Mouse (Mus musculus): ENCODE data around the gene Paox. TPM values are rescaled to one million over a fixed set of nuclear protein-coding genes. Genes with fewer than 3 reads are reported as not detected.

Paox gene
- 6.3 TPM for polyA plus RNA-seq (2017; shearing (Covaris generic))

GRCm38 (mm10) chr7:140115583-140116328 lies at the start of gene Paox:
Gene Paox (plus strand): TSS chr7:140115799.

GRCm38 (mm10) chr7:140082242-140082678 lies 33.3 kb upstream of the Paox start, which contains the start of gene Caly:
Gene Caly (minus strand): TSS chr7:140082548.

DNA sequence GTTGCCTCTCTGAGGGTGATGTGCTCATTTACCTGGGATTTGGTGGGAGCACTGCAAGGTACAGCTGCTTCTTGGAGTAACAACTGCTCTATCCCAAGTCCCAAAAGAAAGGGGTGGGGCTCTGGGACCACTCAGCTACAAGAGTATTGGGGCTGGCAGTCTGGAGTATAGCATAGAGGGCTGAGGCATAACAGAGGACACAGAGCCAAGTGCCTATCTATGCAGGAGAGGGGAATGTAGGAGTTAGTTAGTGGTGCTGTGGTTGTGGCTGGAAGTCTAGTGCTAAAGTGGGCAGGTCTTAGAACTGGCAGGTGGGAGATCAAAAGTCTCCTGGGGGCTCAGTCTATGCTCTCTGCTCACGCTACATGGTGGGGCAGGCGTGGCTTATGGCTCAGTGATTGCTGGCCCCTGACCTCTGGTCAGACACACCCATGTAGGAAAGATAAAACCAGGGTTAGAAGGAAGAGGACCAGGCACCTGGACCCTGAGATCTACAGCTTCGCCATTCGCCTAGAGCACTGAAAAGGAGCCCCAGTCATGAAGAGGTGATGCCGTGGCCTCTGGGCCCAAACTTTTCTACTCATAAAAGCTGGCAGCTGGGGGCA lies 22.6 kb upstream of the Paox start, which contains the start of gene Prap1:
Gene Prap1 (plus strand): TSS at position 472 of the 605 bp plus-strand sequence.

GRCm38 (mm10) chr7:140101993-140102860 lies 13.4 kb upstream of the Paox start, which contains the start of gene Fuom:
Gene Fuom (minus strand): TSS chr7:140102441.

GRCm38 (mm10) chr7:140116329-140117054 lies 893 bp downstream of the Paox start, which contains the start of gene Echs1:
Gene Echs1 (minus strand): TSS chr7:140116476.

GRCm38 (mm10) chr7:140137135-140138020 lies 21.8 kb downstream of the Paox start, which contains the start of gene Mtg1:
Gene Mtg1 (plus strand): TSS chr7:140137564.

DNA sequence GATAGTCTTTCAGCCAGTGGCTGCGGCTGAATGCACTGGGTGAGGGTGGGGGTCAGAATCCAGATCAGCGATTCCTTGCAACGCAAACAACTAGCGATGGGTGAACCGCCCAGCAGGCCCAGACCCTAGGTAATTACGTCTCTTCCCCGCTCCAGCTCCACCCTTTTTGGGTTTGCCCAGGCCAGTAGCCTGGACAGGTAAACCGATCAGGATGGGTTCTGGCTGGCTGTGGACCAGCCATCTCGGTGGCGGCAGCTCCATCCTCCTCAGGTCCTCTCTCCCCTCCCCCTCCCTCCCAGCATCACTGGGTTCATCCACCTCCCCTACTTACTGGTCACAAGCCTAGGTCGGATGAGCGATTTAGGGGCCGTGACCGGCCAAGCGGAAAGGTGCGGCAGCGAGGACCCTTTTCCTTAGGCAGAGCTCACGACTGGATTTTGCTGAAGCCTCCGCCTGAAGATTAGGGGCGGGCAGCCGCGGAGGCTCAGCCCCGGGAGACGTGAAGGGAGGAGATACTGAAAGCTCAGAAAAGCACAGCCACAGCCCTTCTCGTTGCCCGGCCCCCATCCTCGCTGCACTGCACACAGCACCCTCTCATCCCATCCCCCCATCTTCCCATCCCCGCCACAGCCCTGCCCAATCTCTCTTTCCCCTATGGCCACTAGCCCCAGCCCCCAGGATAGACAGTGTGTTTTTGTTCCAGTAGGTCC lies 38.8 kb downstream of the Paox start, which contains the start of gene Sprn:
Gene Sprn (minus strand): TSS at position 660 of the 710 bp plus-strand sequence.

DNA sequence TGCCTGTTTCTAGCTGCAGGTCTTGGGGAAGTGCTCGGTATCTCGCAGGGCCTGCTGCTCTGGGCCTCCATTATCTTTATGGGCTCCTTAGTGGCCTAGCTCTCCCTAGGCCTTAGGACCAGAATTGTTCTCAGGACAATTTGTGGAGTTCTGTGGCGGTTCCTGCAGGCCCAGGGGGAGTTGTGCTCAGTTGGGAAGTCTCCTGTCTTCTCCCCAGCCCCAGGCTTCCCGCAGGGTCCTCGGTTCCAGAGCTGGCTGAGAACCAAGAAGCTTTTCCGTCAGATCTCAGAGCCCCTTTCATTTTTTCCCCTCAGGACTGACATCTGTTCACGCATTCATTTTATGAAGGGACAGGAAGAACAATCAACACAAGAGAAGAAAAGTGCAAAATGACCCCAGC lies 49.1 kb downstream of the Paox start, which contains the start of gene Olfr522:
Gene Olfr522 (minus strand): TSS at position 101 of the 400 bp plus-strand sequence.

DNA sequence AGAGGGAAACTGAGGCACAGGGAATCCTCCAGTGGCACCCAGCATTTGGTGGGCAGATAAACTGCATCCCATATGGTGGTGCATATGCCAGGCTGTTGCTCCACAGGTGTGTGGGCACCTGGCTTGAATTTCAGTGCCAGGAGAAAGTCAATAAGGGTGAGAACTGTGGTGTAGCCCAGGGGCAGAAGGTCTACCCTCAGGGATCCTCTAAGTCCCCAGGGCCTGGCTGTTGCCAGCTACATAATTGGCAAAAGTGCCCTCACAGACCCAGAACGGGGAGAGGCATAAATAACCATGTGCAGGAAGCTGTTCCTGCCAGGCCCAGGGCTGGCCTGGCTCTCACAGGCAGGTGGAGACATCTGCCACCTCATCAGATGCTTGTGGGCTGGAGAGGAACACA lies 57.3 kb downstream of the Paox start, which contains the start of gene Olfr523:
Gene Olfr523 (plus strand): TSS at position 282 of the 400 bp plus-strand sequence.

Other genes starting within 250 kb of the Paox start
- not detected for gene Kndc1, start 221.1 kb upstream of the Paox start, polyA plus RNA-seq (2017; shearing (Covaris generic))
- gene Utf1, start 172.0 kb upstream of the Paox start, polyA plus RNA-seq (2017; shearing (Covaris generic)): 0.37 TPM
- not detected for gene 6430531B16Rik, start 137.0 kb upstream of the Paox start, polyA plus RNA-seq (2017; shearing (Covaris generic))
- 0.21 TPM for gene Adam8, start 123.2 kb upstream of the Paox start, polyA plus RNA-seq (2017; shearing (Covaris generic))
- 42.6 TPM for gene Zfp511, start 79.4 kb upstream of the Paox start, polyA plus RNA-seq (2017; shearing (Covaris generic))
- 29.9 TPM for gene Tubgcp2, start 79.1 kb upstream of the Paox start, polyA plus RNA-seq (2017; shearing (Covaris generic))
- not detected for gene Msx3, start 66.7 kb upstream of the Paox start, polyA plus RNA-seq (2017; shearing (Covaris generic))
- gene Caly, start 33.3 kb upstream of the Paox start, polyA plus RNA-seq (2017; shearing (Covaris generic)): not detected
- not detected for gene Prap1, start 22.4 kb upstream of the Paox start, polyA plus RNA-seq (2017; shearing (Covaris generic))
- 2.6 TPM for gene Fuom, start 13.4 kb upstream of the Paox start, polyA plus RNA-seq (2017; shearing (Covaris generic))
- 32.1 TPM for gene Echs1, start 677 bp downstream of the Paox start, polyA plus RNA-seq (2017; shearing (Covaris generic))
- 20.7 TPM for gene Mtg1, start 21.8 kb downstream of the Paox start, polyA plus RNA-seq (2017; shearing (Covaris generic))
- not detected for gene Sprn, start 39.1 kb downstream of the Paox start, polyA plus RNA-seq (2017; shearing (Covaris generic))
- not detected for gene Olfr522, start 49.0 kb downstream of the Paox start, polyA plus RNA-seq (2017; shearing (Covaris generic))
- not detected for gene Olfr523, start 57.4 kb downstream of the Paox start, polyA plus RNA-seq (2017; shearing (Covaris generic))
- gene Olfr524, start 90.2 kb downstream of the Paox start, polyA plus RNA-seq (2017; shearing (Covaris generic)): not detected
- not detected for gene Cd163l1, start 102.5 kb downstream of the Paox start, polyA plus RNA-seq (2017; shearing (Covaris generic))
- gene 5830411N06Rik, start 131.5 kb downstream of the Paox start, polyA plus RNA-seq (2017; shearing (Covaris generic)): not detected
- 0.10 TPM for gene Olfr525, start 205.1 kb downstream of the Paox start, polyA plus RNA-seq (2017; shearing (Covaris generic))
- not detected for gene Olfr527, start 218.2 kb downstream of the Paox start, polyA plus RNA-seq (2017; shearing (Covaris generic))
- not detected for gene Olfr60, start 245.9 kb downstream of the Paox start, polyA plus RNA-seq (2017; shearing (Covaris generic))

Data from naive thymus-derived CD4-positive, alpha-beta T cell, adult 5 months (primary cell).